Mouse (Mus musculus) CH12.LX (cell line): ENCODE data around the gene Ndufaf1. TPM values are rescaled to one million over a fixed set of nuclear protein-coding genes. Genes with fewer than 3 reads are reported as not detected.

ENCODE experiments used
- DNase-seq: peaks from one replicate; pipeline ENCODE4 v3.0.0-alpha.2; 2013; ENCODE audit errors: extremely low read depth
- H3K27ac ChIP-seq: 2 replicates; pipeline ENCODE4 v1.5.1; 2012; ENCODE audit warnings: low read depth, mild to moderate bottlenecking, control low read depth, moderate library complexity; ENCODE audit not compliant: insufficient read depth
- H3K27me3 ChIP-seq: replicated peaks from 2 replicates; pipeline ENCODE3; 2012; ENCODE audit warnings: inconsistent platforms
- H3K36me3 ChIP-seq, 2 experiments: replicated peaks in 1 of 2; 2 replicates each; pipeline versions ENCODE3 to v1.6.1; 2012; ENCODE audit warnings: inconsistent platforms in 1 of 2, low read length in 1 of 2, mild to moderate bottlenecking in 1 of 2, mixed read lengths in 1 of 2, moderate library complexity in 1 of 2; ENCODE audit not compliant: control insufficient read depth in 1 of 2, insufficient read depth in 1 of 2
- H3K4me1 ChIP-seq, 2 experiments: 2 replicates each; pipeline ENCODE4 v1.6.1; 2012; ENCODE audit warnings: inconsistent platforms in 1 of 2, moderate library complexity in 1 of 2; ENCODE audit not compliant: insufficient read depth in 2 of 2, control insufficient read depth in 1 of 2
- H3K4me2 ChIP-seq: 2 replicates; pipeline ENCODE4 v1.6.1; 2012; ENCODE audit warnings: low read depth, mild to moderate bottlenecking, control low read depth; ENCODE audit not compliant: poor library complexity, insufficient read depth, severe bottlenecking
- H3K4me3 ChIP-seq, 3 experiments: fragments of 150-350 bp in 1 of 3; sonication (generic) in 1 of 3; replicated peaks in 1 of 3; 2 replicates each; pipeline versions ENCODE3 to v1.5.1; 2011 to 2012; ENCODE audit warnings: low read depth in 2 of 3, low read length in 2 of 3, mild to moderate bottlenecking in 2 of 3, moderate library complexity in 2 of 3, control low read depth in 1 of 3, improper control_type of control experiment in 1 of 3, inconsistent platforms in 1 of 3, mixed read lengths in 1 of 3; ENCODE audit not compliant: poor library complexity in 1 of 3
- H3K79me2 ChIP-seq: replicated peaks from 2 replicates; pipeline ENCODE4 v1.6.1; 2012; ENCODE audit warnings: mild to moderate bottlenecking, moderate library complexity; ENCODE audit not compliant: control insufficient read depth, poor library complexity, insufficient read depth, severe bottlenecking; ENCODE audit errors: extremely low read depth
- H3K9ac ChIP-seq: 2 replicates; pipeline ENCODE4 v1.6.1; 2012; ENCODE audit warnings: low read depth, mild to moderate bottlenecking, control low read depth, moderate library complexity; ENCODE audit not compliant: insufficient read depth
- H3K9me3 ChIP-seq: replicated peaks from 2 replicates; pipeline ENCODE3; 2012; ENCODE audit warnings: low read length, inconsistent platforms, mixed read lengths
- BHLHE40 ChIP-seq: IDR thresholded peaks from 2 replicates; pipeline ENCODE4 v1.6.1; 2011; ENCODE audit warnings: mild to moderate bottlenecking, low read depth, low read length, improper control_type of control experiment
- CHD1 ChIP-seq: IDR thresholded peaks from 2 replicates; pipeline ENCODE4 v1.6.1; 2012; ENCODE audit warnings: low read depth, low read length, improper control_type of control experiment, inconsistent platforms
- E2F4 ChIP-seq: IDR thresholded peaks from 2 replicates; pipeline ENCODE4 v1.6.1; 2011; ENCODE audit warnings: low read depth, low read length, improper control_type of control experiment; ENCODE audit not compliant: insufficient replicate concordance
- ELF1 ChIP-seq: IDR thresholded peaks from 2 replicates; pipeline ENCODE4 v1.6.1; 2014; ENCODE audit warnings: low read depth, mild to moderate bottlenecking, inconsistent platforms, low read length, improper control_type of control experiment
- EP300 ChIP-seq: IDR thresholded peaks from 2 replicates; pipeline ENCODE4 v1.6.1; 2011; ENCODE audit warnings: low read length, improper control_type of control experiment
- ETS1 ChIP-seq: conservative IDR thresholded peaks from 2 replicates; pipeline ENCODE4 v1.6.1; 2012; ENCODE audit warnings: low read depth, mild to moderate bottlenecking, inconsistent platforms, low read length, improper control_type of control experiment, moderate library complexity
- HCFC1 ChIP-seq: IDR thresholded peaks from 2 replicates; pipeline ENCODE4 v1.6.1; 2012; ENCODE audit warnings: low read depth, mild to moderate bottlenecking, inconsistent platforms, low read length, improper control_type of control experiment
- IRF4 ChIP-seq: IDR thresholded peaks from 2 replicates; pipeline ENCODE4 v1.6.1; 2014; ENCODE audit warnings: low read depth, mild to moderate bottlenecking, inconsistent platforms, low read length, improper control_type of control experiment
- JUN ChIP-seq: IDR thresholded peaks from 2 replicates; pipeline ENCODE4 v1.6.1; 2011; ENCODE audit warnings: low read depth, mild to moderate bottlenecking, low read length, improper control_type of control experiment, moderate library complexity; ENCODE audit not compliant: insufficient read depth
- JUND ChIP-seq: conservative IDR thresholded peaks from 2 replicates; pipeline ENCODE4 v1.6.1; 2011; ENCODE audit warnings: low read depth, low read length, improper control_type of control experiment
- KAT2A ChIP-seq: IDR thresholded peaks from 2 replicates; pipeline ENCODE4 v1.6.1; 2012; ENCODE audit warnings: low read length, improper control_type of control experiment, inconsistent platforms; ENCODE audit not compliant: insufficient replicate concordance
- MAX ChIP-seq: IDR thresholded peaks from 2 replicates; pipeline ENCODE4 v1.6.1; 2011; ENCODE audit warnings: low read length, improper control_type of control experiment
- MAZ ChIP-seq: IDR thresholded peaks from 2 replicates; pipeline ENCODE4 v1.6.1; 2012; ENCODE audit warnings: low read depth, mild to moderate bottlenecking, inconsistent platforms, low read length, improper control_type of control experiment, moderate library complexity
- MEF2A ChIP-seq: IDR thresholded peaks from 2 replicates; pipeline ENCODE4 v1.6.1; 2014; ENCODE audit warnings: low read depth, mild to moderate bottlenecking, inconsistent platforms, low read length, improper control_type of control experiment, borderline replicate concordance
- MXI1 ChIP-seq: IDR thresholded peaks from 2 replicates; pipeline ENCODE4 v1.6.1; 2011; ENCODE audit warnings: mild to moderate bottlenecking, low read depth, low read length, improper control_type of control experiment
- MYC ChIP-seq: IDR thresholded peaks from 2 replicates; pipeline ENCODE4 v1.6.1; 2011; ENCODE audit warnings: low read depth, mild to moderate bottlenecking, improper control_type of control experiment, low read length
- NRF1 ChIP-seq: IDR thresholded peaks from 2 replicates; pipeline ENCODE4 v1.6.1; 2014; ENCODE audit warnings: low read depth, mild to moderate bottlenecking, inconsistent platforms, low read length, improper control_type of control experiment, moderate library complexity
- PAX5 ChIP-seq: IDR thresholded peaks from 2 replicates; pipeline ENCODE4 v1.6.1; 2012; ENCODE audit warnings: low read length, inconsistent platforms, mixed read lengths
- POLR2A ChIP-seq: IDR thresholded peaks from 2 replicates; pipeline ENCODE4 v1.6.1; 2011; ENCODE audit warnings: low read depth, mild to moderate bottlenecking, improper control_type of control experiment, low read length
- POLR2AphosphoS2 ChIP-seq: IDR thresholded peaks from 2 replicates; pipeline ENCODE4 v1.6.1; 2011; ENCODE audit warnings: low read depth, low read length, improper control_type of control experiment
- SMC3 ChIP-seq: IDR thresholded peaks from 2 replicates; pipeline ENCODE4 v1.6.1; 2011; ENCODE audit warnings: low read depth, low read length, improper control_type of control experiment
- TCF12 ChIP-seq: IDR thresholded peaks from 2 replicates; pipeline ENCODE4 v1.6.1; 2014; ENCODE audit warnings: low read depth, mild to moderate bottlenecking, inconsistent platforms, low read length, improper control_type of control experiment
- ZKSCAN1 ChIP-seq: IDR thresholded peaks from 2 replicates; pipeline ENCODE4 v1.6.1; 2012; ENCODE audit warnings: low read depth, inconsistent platforms, low read length, improper control_type of control experiment, borderline replicate concordance
- dilution Hi-C: fragments of 300-500 bp; cut with MboI; formaldehyde crosslinking; loops from 2 replicates; pipeline ENCODE4 v1.14.3; 2020; ENCODE audit warnings: low sequenced_read_pairs; ENCODE audit not compliant: extremely low pct_unique_long_range_greater_than_20kb, extremely low pct_ligation_motif_present
- in situ Hi-C: fragments of 300-500 bp; cut with MboI; formaldehyde crosslinking; loops from 3 replicates; pipeline ENCODE4 v1.14.3; 2019; ENCODE audit warnings: low sequenced_read_pairs, low pct_ligation_motif_present, low pct_unique_long_range_greater_than_20kb, mixed read lengths
- polyA plus RNA-seq: library from polyadenylated mRNA; unstranded; fragments of >175 nt; gene quantifications from 2 replicates; pipeline ENCODE4 v1.2.1, GENCODE M21; 2012; ENCODE audit warnings: low read depth; ENCODE audit not compliant: insufficient read length
- total RNA-seq, 2 experiments: library from RNA; depleted of rRNA; stranded (reverse); fragments of 300-350 nt in 1 of 2; fragments of >200 nt in 1 of 2; gene quantifications; 2 replicates each; pipeline ENCODE4 v1.2.3; 2012 to 2014

Gene Ndufaf1
- total and polyA plus RNA-seq, 3 experiments: 25.1 to 53.6 (median 35.6) TPM

DNA sequence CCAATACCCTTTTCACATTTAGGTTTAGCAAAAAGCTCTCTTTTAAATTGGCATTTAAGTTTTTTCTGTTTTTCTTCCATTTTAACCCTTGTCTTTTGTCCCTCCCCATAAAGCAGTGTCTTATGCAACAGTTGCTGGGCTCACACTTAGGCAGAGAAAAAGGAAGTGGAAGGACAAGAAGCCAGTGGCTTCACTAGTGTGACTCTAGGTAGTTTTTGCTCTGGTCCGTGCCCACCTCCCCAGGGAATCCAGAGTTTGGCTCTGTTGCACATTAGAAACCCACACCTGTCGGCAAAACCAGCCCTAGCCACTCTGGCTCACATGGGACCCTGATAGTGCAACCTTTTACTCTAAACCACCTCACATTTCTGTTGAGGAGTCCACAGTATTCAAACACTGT is 35.8 kb upstream of the Ndufaf1 start:
- in situ Hi-C loops: loop anchor here (10.0 kb wide), 1 partner anchor 196 kb away; the partner anchor contains the start of gene Mga
- TF ChIP-seq JUN: no peak
- no peak for TF ChIP-seq PAX5
- no peak for TF ChIP-seq SMC3
- TF ChIP-seq E2F4: no peak
- peak; percentile 70 for TF ChIP-seq ELF1
- peak; percentile 32; the same call in 1 of the 2 replicates for TF ChIP-seq MAX
- TF ChIP-seq NRF1: no peak
- TF ChIP-seq IRF4: peak; percentile 85
- no peak for TF ChIP-seq POLR2A
- TF ChIP-seq BHLHE40: peak; percentile 86
- TF ChIP-seq EP300: peak; percentile 89
- peak; percentile 42; the same call in 1 of the 2 replicates for TF ChIP-seq HCFC1
- 0 out of 2 replicates have a peak, but pooled peaks have one; percentile 42 for TF ChIP-seq JUND
- no peak for TF ChIP-seq KAT2A
- TF ChIP-seq POLR2AphosphoS2: no peak
- no peak for TF ChIP-seq MXI1
- TF ChIP-seq ETS1: peak; percentile 62
- peak; percentile 62; the same call in 1 of the 2 replicates for TF ChIP-seq MAZ
- TF ChIP-seq MEF2A: peak; percentile 73; the same call in 1 of the 2 replicates
- TF ChIP-seq MYC: peak; percentile 58; the same call in 1 of the 2 replicates
- peak; percentile 12; the same call in 1 of the 2 replicates for TF ChIP-seq ZKSCAN1
- peak; percentile 69 for TF ChIP-seq TCF12
- dilution Hi-C loops: no loop called here
- Histone ChIP-seq H3K4me2 (peak overlapping the region; percentile 54; the same call in 1 of the 2 replicates), H3K27me3 (no peaks in the 10 kb centered on the region), H3K4me1 (peaks cover 6 to 75% of the 10 kb centered on the region in 2 experiments), H3K9ac (no peak overlapping the region), H3K4me3 (no peak overlapping the region), H3K9me3 (no peaks in the 10 kb centered on the region), H3K79me2 (no peaks in the 10 kb centered on the region; the same call in 1 of the 2 replicates), H3K27ac (peak overlapping the region; percentile 73; the same call in 1 of the 2 replicates), H3K36me3 (peaks cover 5 to 39% of the 10 kb centered on the region in 2 experiments)
- DNase-seq: peak; percentile 95

DNA sequence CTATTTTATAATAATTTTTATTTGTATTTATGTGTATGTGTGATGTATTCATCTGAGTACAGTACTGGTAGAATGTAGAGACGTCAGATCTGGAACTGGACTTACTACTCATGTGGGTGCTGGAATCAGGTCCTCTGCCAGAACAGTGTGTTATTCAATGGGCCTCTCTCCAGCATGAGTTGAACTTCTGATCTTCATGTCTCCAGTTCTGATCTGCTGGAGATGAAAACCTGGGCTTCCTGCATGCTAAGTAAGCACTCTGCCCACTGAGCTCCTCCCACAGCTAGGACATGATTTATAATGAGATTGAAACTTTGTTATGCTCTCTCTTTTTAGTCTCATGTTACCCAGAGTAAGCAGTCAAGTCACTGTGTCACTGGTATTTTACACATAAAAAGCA is 33.5 kb upstream of the Ndufaf1 start:
- no peak overlapping the region for H3K4me3 ChIP-seq
- dilution Hi-C loops: no loop called here
- in situ Hi-C loops: loop anchor here (10.0 kb wide), 1 partner anchor 199 kb away; the partner anchor contains the start of gene Mga
- no peak for TF ChIP-seq MYC
- no peak for TF ChIP-seq ELF1
- no peak for TF ChIP-seq CHD1
- TF ChIP-seq, all 38 proteins: peak for 0
- H3K27ac ChIP-seq: no peak overlapping the region
- H3K9ac ChIP-seq: no peak overlapping the region
- no peaks in the 10 kb centered on the region; the same call in 1 of the 2 replicates for H3K79me2 ChIP-seq
- H3K9me3 ChIP-seq: no peaks in the 10 kb centered on the region
- H3K4me1 ChIP-seq: peaks cover 6 to 83% of the 10 kb centered on the region in 2 experiments
- DNase-seq: peak; percentile 21
- peaks cover 0 to 36% of the 10 kb centered on the region in 2 experiments for H3K36me3 ChIP-seq
- H3K4me2 ChIP-seq: no peak overlapping the region
- H3K27me3 ChIP-seq: no peaks in the 10 kb centered on the region
